Mouse (Mus musculus): Measurements from ENCODE around the gene Gpr19.

- TF ChIP-seq CTCF (IDR thresholded peaks at IDR 0.05; ENCODE audit: extremely low read depth, insufficient read length, insufficient replicate concordance, low read depth, low read length) = no peak
- TF ChIP-seq POLR2A (IDR thresholded peaks at IDR 0.05; ENCODE audit: low read depth, low read length) = no peak
Measured at GRCm38 (mm10) chr6:134834585-134835251, 63.7 kb downstream of the Gpr19 start.

Data from small intestine, adult 2 months (tissue).